Mouse (Mus musculus): ENCODE data around the gene Sec24b.

Gene Sec24b

DNA sequence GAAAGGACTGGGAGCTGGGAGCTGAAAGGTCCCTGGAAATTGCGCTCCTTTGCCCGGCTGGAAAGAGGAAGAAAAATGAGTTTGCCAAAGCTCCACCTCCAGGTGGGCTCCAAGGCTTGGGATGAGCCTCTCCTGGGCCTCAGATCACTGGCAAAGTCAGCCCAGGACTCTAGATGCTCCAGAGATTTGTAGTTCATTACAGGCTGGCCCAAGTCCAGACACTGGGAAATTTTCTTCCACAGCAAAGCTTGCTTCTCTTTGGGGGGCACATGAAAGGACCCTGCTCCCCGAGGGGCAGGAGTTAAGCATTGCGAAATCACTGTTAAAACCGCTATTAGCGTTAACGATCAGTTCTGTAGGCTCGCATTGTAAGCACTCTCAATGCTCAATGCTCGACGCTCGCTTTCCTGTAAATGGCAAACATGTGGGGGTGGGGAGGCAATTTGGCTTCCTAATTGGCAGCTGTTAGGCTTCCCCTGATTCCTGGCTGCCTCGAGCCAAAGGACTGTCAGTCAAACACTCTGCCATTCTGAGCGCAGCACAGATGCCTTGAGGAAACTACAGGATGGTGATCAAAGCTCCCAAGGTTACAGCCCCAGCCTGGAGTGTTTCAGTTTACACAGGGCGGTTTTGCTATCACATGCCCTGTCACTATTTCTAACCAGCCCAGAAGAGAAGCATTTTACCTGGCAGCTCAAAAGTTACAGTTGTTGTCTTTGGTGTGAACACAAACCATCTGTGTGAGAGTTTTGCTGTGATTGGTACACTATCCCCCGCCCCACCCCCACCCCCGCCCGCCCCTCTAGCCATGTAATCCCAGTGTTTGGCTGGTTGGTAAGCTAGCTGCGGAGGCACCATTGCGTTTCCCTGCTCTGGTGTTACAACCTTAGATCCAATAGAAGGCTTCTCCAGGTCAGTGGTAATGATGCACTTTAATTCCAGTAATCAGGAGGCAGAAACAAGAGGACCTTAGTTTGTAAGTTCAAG is 90.5 kb downstream of the Sec24b start:
- DNase-seq (ENCODE audit: low spot score) = peak; percentile 62

GRCm38 (mm10) chr3:129969432-129970395 is 91.6 kb downstream of the Sec24b start, which contains the start of gene Mcub:
Gene Mcub (minus strand): TSS chr3:129970206.
- no peak for DNase-seq (ENCODE audit: low spot score)

GRCm38 (mm10) chr3:129969031-129969430 is 92.3 kb downstream of the Sec24b start:
- no peak for DNase-seq (ENCODE audit: low spot score)

- no peak for DNase-seq (ENCODE audit: low spot score)
Measured at GRCm38 (mm10) chr3:129967874-129968273, 93.5 kb downstream of the Sec24b start.

- DNase-seq (ENCODE audit: low spot score) = no peak
Measured at GRCm38 (mm10) chr3:129964681-129965080, 96.7 kb downstream of the Sec24b start.

DNA sequence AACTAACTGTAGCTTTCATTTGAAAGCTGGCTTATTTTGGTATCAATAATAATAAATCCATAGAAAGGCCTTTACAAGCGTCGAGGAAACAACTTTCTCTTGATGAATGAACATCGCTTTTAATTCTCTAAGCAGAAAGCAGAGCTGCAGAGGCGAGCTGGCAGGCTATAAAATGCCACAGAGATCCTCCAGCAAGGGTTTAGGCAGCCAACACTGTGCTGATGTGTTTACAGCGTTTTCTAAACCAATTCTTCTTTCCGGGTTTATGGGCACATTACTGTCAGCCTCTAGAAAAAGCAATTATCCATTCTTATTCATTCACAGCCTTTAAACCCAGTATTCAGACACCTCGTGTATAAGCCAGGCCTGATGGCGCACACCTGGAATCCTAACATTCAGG is 98.8 kb downstream of the Sec24b start:
- no peak for DNase-seq (ENCODE audit: low spot score)

DNA sequence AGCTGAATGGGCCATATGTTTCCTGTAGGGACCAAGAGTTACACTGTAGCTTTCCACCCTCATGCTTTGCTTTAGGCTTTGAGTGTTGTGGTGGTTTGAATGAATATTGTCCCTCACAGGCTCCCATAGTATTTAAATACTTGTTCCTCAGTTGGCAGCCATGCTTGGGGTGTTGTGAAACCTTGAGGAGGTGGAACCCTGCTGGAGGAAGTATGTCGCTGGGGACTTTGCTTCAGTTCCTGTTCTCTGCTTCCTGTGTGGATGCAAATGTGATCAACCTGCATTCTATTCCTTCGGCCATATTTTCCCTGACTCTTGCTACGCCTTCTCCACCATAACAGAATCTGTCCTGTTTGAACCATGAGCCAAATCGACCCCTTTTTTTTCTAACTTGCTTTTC is 108.1 kb downstream of the Sec24b start:
- no peak for DNase-seq (ENCODE audit: low spot score)

GRCm38 (mm10) chr3:129949158-129949773 is 112.1 kb downstream of the Sec24b start:
- no peak for DNase-seq (ENCODE audit: low spot score)

GRCm38 (mm10) chr3:129948359-129948758 is 113.0 kb downstream of the Sec24b start:
- DNase-seq (ENCODE audit: low spot score) = peak; percentile 56

- no peak for DNase-seq (ENCODE audit: low spot score)
Measured at GRCm38 (mm10) chr3:129946217-129946914, 115.0 kb downstream of the Sec24b start.

DNA sequence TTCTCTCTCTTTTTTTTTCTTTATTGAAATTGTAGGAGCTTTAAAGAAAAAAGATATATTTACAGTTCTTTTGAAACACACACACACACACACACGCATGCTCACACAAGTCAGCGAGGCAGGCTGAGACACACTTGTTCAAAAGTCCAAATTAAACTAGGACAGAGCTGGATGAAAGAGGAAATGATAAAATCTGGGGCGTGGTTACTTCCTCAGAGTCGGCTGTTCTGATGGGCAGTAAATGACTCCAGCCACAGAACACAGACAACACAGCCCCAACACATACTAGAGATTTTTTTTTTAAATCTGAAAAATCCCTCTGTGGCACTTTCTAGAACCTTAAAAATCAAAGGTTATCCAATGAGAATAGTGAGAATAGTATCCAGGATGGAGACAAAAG is 117.5 kb downstream of the Sec24b start:
- DNase-seq (ENCODE audit: low spot score) = no peak

GRCm38 (mm10) chr3:129941291-129941690 is 120.1 kb downstream of the Sec24b start:
- DNase-seq (ENCODE audit: low spot score) = no peak

DNA sequence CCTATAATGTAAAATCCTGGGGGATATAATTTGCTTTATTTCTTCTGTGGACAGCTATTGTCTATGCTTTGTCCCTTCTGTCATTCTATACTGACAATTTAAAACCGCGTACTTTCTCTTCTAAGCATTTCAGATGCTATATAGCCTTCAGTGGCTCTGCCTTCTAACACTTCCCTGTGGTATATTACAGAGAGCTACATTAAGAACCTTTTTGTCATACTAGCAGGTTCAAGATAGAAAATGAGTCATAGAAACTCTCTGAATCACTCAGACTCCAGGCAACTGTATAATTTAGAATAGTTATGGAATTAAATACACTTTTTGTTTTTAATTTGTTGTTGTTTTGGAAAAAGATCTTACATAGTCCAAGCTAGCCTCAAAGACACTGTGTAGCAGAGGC is 120.6 kb downstream of the Sec24b start:
- DNase-seq (ENCODE audit: low spot score) = no peak

- DNase-seq (ENCODE audit: low spot score) = no peak
Measured at GRCm38 (mm10) chr3:129939058-129939457, 122.3 kb downstream of the Sec24b start.

- DNase-seq (ENCODE audit: low spot score) = no peak
Measured at GRCm38 (mm10) chr3:129937848-129938247, 123.5 kb downstream of the Sec24b start.

DNA sequence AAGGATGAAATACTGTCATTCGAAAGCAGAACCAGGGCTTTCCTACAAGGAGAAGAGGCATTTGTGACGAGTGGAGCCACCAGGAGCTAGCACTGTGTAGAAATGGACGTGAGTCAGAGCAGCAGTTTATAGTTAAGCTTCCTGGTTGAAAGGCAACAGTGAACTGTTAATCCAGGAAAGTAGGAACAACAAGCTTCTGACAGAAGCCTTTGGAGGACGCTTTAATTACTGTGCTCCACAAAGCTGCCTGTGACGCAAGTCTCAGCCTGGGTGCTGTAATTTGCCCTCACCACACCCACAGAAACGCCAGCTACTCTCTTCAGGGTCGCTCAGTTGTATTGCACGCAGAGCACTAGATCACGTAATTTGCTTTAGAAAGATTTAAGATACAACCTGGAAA is 124.8 kb downstream of the Sec24b start:
- DNase-seq (ENCODE audit: low spot score) = no peak

Measured in layer of hippocampus, adult 11-12 months (tissue).